Mouse (Mus musculus) MEL (cell line): ENCODE data around the gene Shroom4. TPM values are rescaled to one million over a fixed set of nuclear protein-coding genes. Genes with fewer than 3 reads are reported as not detected.

Experiments
- DNase-seq: peaks from one replicate; pipeline ENCODE4 v3.0.0; 2011; ENCODE audit warnings: low read depth, low spot score
- H3K27ac ChIP-seq: 2 replicates; pipeline ENCODE4 v1.5.1; 2012; ENCODE audit warnings: low read depth, mild to moderate bottlenecking, control low read depth, low read length, moderate library complexity; ENCODE audit not compliant: control insufficient read depth
- H3K27me3 ChIP-seq, 2 experiments: fragments of 150-350 bp in 1 of 2; sonication (generic) in 1 of 2; 2 replicates each; pipeline ENCODE4 v1.6.1; 2012; ENCODE audit warnings: low read length in 2 of 2, mild to moderate bottlenecking in 2 of 2, improper control_type of control experiment in 1 of 2, moderate library complexity in 1 of 2; ENCODE audit not compliant: insufficient read depth in 2 of 2, control insufficient read depth in 1 of 2
- H3K36me3 ChIP-seq, 2 experiments: 2 replicates each; pipeline ENCODE4 v1.6.1; 2012 to 2014; ENCODE audit warnings: low read length in 2 of 2, improper control_type of control experiment in 1 of 2, inconsistent platforms in 1 of 2, mild to moderate bottlenecking in 1 of 2; ENCODE audit not compliant: insufficient read depth in 2 of 2, control insufficient read depth in 1 of 2
- H3K4me1 ChIP-seq, 2 experiments: fragments of 150-350 bp in 1 of 2; sonication (generic) in 1 of 2; 2 replicates each; pipeline ENCODE4 v1.6.1; 2012; ENCODE audit warnings: low read length in 2 of 2, improper control_type of control experiment in 1 of 2, mild to moderate bottlenecking in 1 of 2; ENCODE audit not compliant: insufficient read depth in 2 of 2, control insufficient read depth in 1 of 2
- H3K4me3 ChIP-seq, 2 experiments: fragments of 150-350 bp in 1 of 2; sonication (generic) in 1 of 2; 2 replicates each; pipeline ENCODE4 v1.5.1; 2012; ENCODE audit warnings: low read depth in 2 of 2, low read length in 2 of 2, mild to moderate bottlenecking in 2 of 2, moderate library complexity in 2 of 2, control low read depth in 1 of 2, improper control_type of control experiment in 1 of 2; ENCODE audit not compliant: control insufficient read depth in 1 of 2, insufficient read depth in 1 of 2
- H3K79me2 ChIP-seq: 2 replicates; pipeline ENCODE4 v1.6.1; 2012; ENCODE audit warnings: mild to moderate bottlenecking, low read length, moderate library complexity; ENCODE audit not compliant: control insufficient read depth, poor library complexity, insufficient read depth
- H3K9ac ChIP-seq: 2 replicates; pipeline ENCODE4 v1.6.1; 2012; ENCODE audit warnings: low read depth, mild to moderate bottlenecking, control low read depth, low read length, moderate library complexity; ENCODE audit not compliant: control insufficient read depth, poor library complexity, severe bottlenecking
- H3K9me3 ChIP-seq: fragments of 150-350 bp; sonication (generic); replicated peaks from 2 replicates; pipeline ENCODE4 v1.6.1; 2012; ENCODE audit warnings: mild to moderate bottlenecking, low read length, improper control_type of control experiment, moderate library complexity; ENCODE audit not compliant: insufficient read depth
- BHLHE40 ChIP-seq: IDR thresholded peaks from 2 replicates; pipeline ENCODE4 v1.6.1; 2012; ENCODE audit warnings: low read depth, mild to moderate bottlenecking, inconsistent platforms, low read length, improper control_type of control experiment, borderline replicate concordance
- CHD1 ChIP-seq: IDR thresholded peaks from 2 replicates; pipeline ENCODE4 v1.6.1; 2012; ENCODE audit warnings: low read depth, mild to moderate bottlenecking, inconsistent platforms, low read length, improper control_type of control experiment
- CTCF ChIP-seq, 3 experiments: IDR thresholded peaks in 2 of 3; conservative IDR thresholded peaks in 1 of 3; 2 replicates each; pipeline ENCODE4 v1.5.1; 2011 to 2012; ENCODE audit warnings: low read length in 3 of 3, low read depth in 2 of 3, mild to moderate bottlenecking in 2 of 3, improper control_type of control experiment in 1 of 3, inconsistent platforms in 1 of 3, mixed read lengths in 1 of 3, moderate library complexity in 1 of 3; ENCODE audit not compliant: control insufficient read depth in 1 of 3, insufficient read depth in 1 of 3, poor library complexity in 1 of 3, severe bottlenecking in 1 of 3
- E2F4 ChIP-seq: IDR thresholded peaks from 2 replicates; pipeline ENCODE4 v1.6.1; 2011; ENCODE audit warnings: low read depth, low read length, improper control_type of control experiment, borderline replicate concordance
- EP300 ChIP-seq, 2 experiments: IDR thresholded peaks; 2 replicates each; pipeline ENCODE4 v1.6.1; 2011; ENCODE audit warnings: improper control_type of control experiment in 2 of 2, low read length in 2 of 2, low read depth in 1 of 2, mild to moderate bottlenecking in 1 of 2
- HCFC1 ChIP-seq: IDR thresholded peaks from 2 replicates; pipeline ENCODE4 v1.6.1; 2012; ENCODE audit warnings: low read depth, mild to moderate bottlenecking, inconsistent platforms, low read length, improper control_type of control experiment, moderate library complexity
- JUND ChIP-seq: IDR thresholded peaks from 2 replicates; pipeline ENCODE4 v1.6.1; 2011; ENCODE audit warnings: low read depth, mild to moderate bottlenecking, improper control_type of control experiment, low read length
- KAT2A ChIP-seq: conservative IDR thresholded peaks from 2 replicates; pipeline ENCODE4 v1.6.1; 2012; ENCODE audit warnings: low read depth, low read length, improper control_type of control experiment, inconsistent platforms
- MAFK ChIP-seq: IDR thresholded peaks from 2 replicates; pipeline ENCODE4 v1.6.1; 2011; ENCODE audit warnings: low read depth, mild to moderate bottlenecking, low read length, improper control_type of control experiment, borderline replicate concordance
- MEF2A ChIP-seq: IDR thresholded peaks from 2 replicates; pipeline ENCODE4 v1.6.1; 2014; ENCODE audit warnings: low read depth, mild to moderate bottlenecking, inconsistent platforms, low read length, improper control_type of control experiment; ENCODE audit not compliant: poor library complexity, insufficient replicate concordance, severe bottlenecking; ENCODE audit errors: extremely low read depth
- MXI1 ChIP-seq: IDR thresholded peaks from 2 replicates; pipeline ENCODE4 v1.6.1; 2011; ENCODE audit warnings: mild to moderate bottlenecking, low read depth, low read length, improper control_type of control experiment
- MYB ChIP-seq: IDR thresholded peaks from 2 replicates; pipeline ENCODE4 v1.6.1; 2011; ENCODE audit warnings: mild to moderate bottlenecking, low read depth, low read length, improper control_type of control experiment
- NELFE ChIP-seq: IDR thresholded peaks from 2 replicates; pipeline ENCODE4 v1.6.1; 2011; ENCODE audit warnings: low read depth, low read length, improper control_type of control experiment
- NRF1 ChIP-seq: IDR thresholded peaks from 2 replicates; pipeline ENCODE4 v1.6.1; 2014; ENCODE audit warnings: low read depth, mild to moderate bottlenecking, inconsistent platforms, low read length, improper control_type of control experiment, moderate library complexity; ENCODE audit not compliant: poor library complexity, insufficient read depth, severe bottlenecking
- POLR2A ChIP-seq, 2 experiments: IDR thresholded peaks; 2 replicates each; pipeline ENCODE4 v1.6.1; 2011 to 2012; ENCODE audit warnings: low read length in 2 of 2, mild to moderate bottlenecking in 2 of 2, control low read depth in 1 of 2, improper control_type of control experiment in 1 of 2, low read depth in 1 of 2, moderate library complexity in 1 of 2; ENCODE audit not compliant: control insufficient read depth in 1 of 2, insufficient read depth in 1 of 2, poor library complexity in 1 of 2
- POLR2AphosphoS2 ChIP-seq: IDR thresholded peaks from 2 replicates; pipeline ENCODE4 v1.6.1; 2011; ENCODE audit warnings: low read length, improper control_type of control experiment
- RCOR1 ChIP-seq: IDR thresholded peaks from 2 replicates; pipeline ENCODE4 v1.6.1; 2012; ENCODE audit warnings: low read depth, mild to moderate bottlenecking, inconsistent platforms, low read length, improper control_type of control experiment
- SIN3A ChIP-seq: IDR thresholded peaks from 2 replicates; pipeline ENCODE4 v1.6.1; 2012; ENCODE audit warnings: low read length, improper control_type of control experiment, inconsistent platforms
- TAL1 ChIP-seq: IDR thresholded peaks from 2 replicates; pipeline ENCODE4 v1.6.1; 2012; ENCODE audit warnings: mild to moderate bottlenecking, inconsistent platforms, low read length, moderate library complexity, mixed read lengths
- TBP ChIP-seq: IDR thresholded peaks from 2 replicates; pipeline ENCODE4 v1.8.0; 2011; ENCODE audit warnings: low read depth, low read length, improper control_type of control experiment
- UBTF ChIP-seq: IDR thresholded peaks from 2 replicates; pipeline ENCODE4 v1.6.1; 2012; ENCODE audit warnings: low read depth, mild to moderate bottlenecking, inconsistent platforms, low read length, improper control_type of control experiment, moderate library complexity, borderline replicate concordance; ENCODE audit not compliant: insufficient read depth
- ZC3H11A ChIP-seq: IDR thresholded peaks from 2 replicates; pipeline ENCODE4 v1.6.1; 2012; ENCODE audit warnings: low read depth, mild to moderate bottlenecking, inconsistent platforms, low read length, improper control_type of control experiment
- ZKSCAN1 ChIP-seq: IDR thresholded peaks from 2 replicates; pipeline ENCODE4 v1.6.1; 2012; ENCODE audit warnings: low read depth, mild to moderate bottlenecking, inconsistent platforms, low read length, improper control_type of control experiment, moderate library complexity
- polyA plus RNA-seq, 2 experiments: library from polyadenylated mRNA; stranded (reverse) in 1 of 2; unstranded in 1 of 2; fragments of >175 nt in 1 of 2; fragments of >200 nt in 1 of 2; gene quantifications; 2 replicates each; pipeline versions ENCODE4 v1.2.1 to v1.2.4; 2012; ENCODE audit warnings: low replicate concordance in 2 of 2, low read depth in 1 of 2; ENCODE audit not compliant: insufficient read length in 2 of 2, insufficient read depth in 1 of 2, missing spikeins in 1 of 2
- total RNA-seq: library from RNA; depleted of rRNA; stranded (reverse); fragments of 300-350 nt; gene quantifications from 2 replicates; pipeline ENCODE4 v1.2.3, GENCODE M21; 2012

Shroom4 gene
- total and polyA plus RNA-seq, 3 experiments: not detected

DNA sequence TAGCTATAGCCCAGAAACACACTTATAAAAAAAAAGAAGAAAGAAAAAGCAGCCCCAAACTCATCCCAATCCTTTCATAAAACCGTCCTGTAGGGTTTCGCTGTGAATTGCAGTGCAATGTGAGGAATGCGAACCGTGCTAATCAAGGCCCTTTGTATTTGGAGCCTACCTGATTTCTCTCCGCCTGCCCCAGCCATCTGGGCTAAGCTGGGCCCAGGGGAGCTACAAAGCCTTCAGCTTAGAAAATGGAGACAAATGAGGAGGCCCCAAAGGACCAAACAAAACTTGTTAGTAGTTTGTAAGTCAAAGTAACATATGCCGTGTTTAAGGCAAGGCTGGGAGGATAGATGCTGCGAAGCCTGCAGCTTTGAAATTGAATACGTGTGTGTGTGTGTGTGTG is 84.2 kb downstream of the Shroom4 start:
- H3K9me3 ChIP-seq: no peaks in the 10 kb centered on the region
- no peak for DNase-seq
- H3K79me2 ChIP-seq: no peaks in the 10 kb centered on the region
- H3K9ac ChIP-seq: no peak overlapping the region
- no peak overlapping the region for H3K27ac ChIP-seq
- no peaks in the 10 kb centered on the region for H3K4me1 ChIP-seq
- no peaks in the 10 kb centered on the region for H3K36me3 ChIP-seq
- H3K4me3 ChIP-seq: no peak overlapping the region
- H3K27me3 ChIP-seq: no peaks in the 10 kb centered on the region
- no peak for TF ChIP-seq SIN3A
- no peak for TF ChIP-seq TAL1
- no peak for TF ChIP-seq NRF1
- TF ChIP-seq E2F4: no peak
- no peak for TF ChIP-seq NELFE
- no peak for TF ChIP-seq JUND
- TF ChIP-seq, all 39 proteins: peak for 0

DNA sequence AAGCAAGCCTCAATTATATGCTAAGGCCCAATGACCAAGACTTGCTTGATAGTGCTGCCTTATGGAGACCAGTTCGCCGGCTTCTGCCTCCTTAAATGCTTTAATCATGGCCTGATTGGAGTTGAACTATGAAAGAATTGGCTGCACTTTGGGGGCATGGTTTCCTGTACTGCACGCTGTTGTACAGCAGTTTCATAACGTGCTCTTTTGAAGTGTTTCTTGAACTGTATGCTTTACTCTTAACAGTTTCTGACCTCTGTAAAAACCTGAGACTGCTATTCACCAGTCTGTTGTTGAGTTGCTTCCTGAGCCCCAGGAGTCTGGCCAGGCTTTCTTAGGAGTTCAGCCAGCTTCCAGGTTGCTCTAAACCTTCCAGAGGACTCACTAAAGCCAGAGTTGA is 90.8 kb downstream of the Shroom4 start:
- Histone ChIP-seq H3K4me1 (no peaks in the 10 kb centered on the region), H3K27ac (no peak overlapping the region), H3K79me2 (no peaks in the 10 kb centered on the region), H3K9me3 (no peaks in the 10 kb centered on the region), H3K9ac (no peak overlapping the region), H3K27me3 (no peaks in the 10 kb centered on the region), H3K4me3 (no peak overlapping the region), H3K36me3 (no peaks in the 10 kb centered on the region)
- no peak for DNase-seq
- TF ChIP-seq ZKSCAN1: no peak
- no peak for TF ChIP-seq MAFK
- TF ChIP-seq POLR2A (IDR thresholded peaks at IDR 0.05; ENCODE audit: control insufficient read depth in 1 of 2, insufficient read depth in 1 of 2, low read depth in 1 of 2, low read length in 2 of 2, poor library complexity in 1 of 2): no peak
- no peak for TF ChIP-seq HCFC1
- TF ChIP-seq ZC3H11A: no peak

DNA sequence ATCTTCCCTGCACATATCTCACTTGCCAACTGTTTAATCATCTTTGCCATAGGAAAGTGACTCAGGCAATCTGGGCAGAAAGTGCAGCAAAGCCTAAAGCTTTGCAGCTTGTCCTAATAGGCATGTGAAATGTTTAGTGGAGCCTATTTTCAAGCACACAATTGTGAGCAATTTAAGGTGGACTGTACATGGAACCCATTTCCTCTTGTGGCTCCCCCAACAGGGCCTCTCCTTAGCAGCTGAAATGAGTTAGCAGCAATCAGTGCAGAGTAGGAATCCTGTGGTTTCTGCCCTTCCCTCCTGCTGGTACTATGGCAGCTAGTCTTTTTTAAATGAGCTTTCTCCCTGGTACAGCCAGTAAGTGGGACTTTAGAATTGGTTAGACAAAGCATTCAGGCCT is 95.8 kb downstream of the Shroom4 start:
- Histone ChIP-seq H3K9me3 (no peaks in the 10 kb centered on the region), H3K36me3 (no peaks in the 10 kb centered on the region), H3K27ac (no peak overlapping the region), H3K4me1 (no peaks in the 10 kb centered on the region), H3K27me3 (no peaks in the 10 kb centered on the region), H3K9ac (no peak overlapping the region), H3K79me2 (no peaks in the 10 kb centered on the region), H3K4me3 (no peak overlapping the region)
- TF ChIP-seq CHD1 (no peak), MYB (no peak), POLR2AphosphoS2 (no peak), BHLHE40 (no peak), POLR2A (IDR thresholded peaks at IDR 0.05; ENCODE audit: control insufficient read depth in 1 of 2, insufficient read depth in 1 of 2, low read depth in 1 of 2, low read length in 2 of 2, poor library complexity in 1 of 2) (no peak), UBTF (no peak), MEF2A (no peak), SIN3A (no peak), JUND (no peak), MXI1 (no peak), EP300 (IDR thresholded peaks at IDR 0.05; ENCODE audit: low read depth in 1 of 2, low read length in 2 of 2) (no peak), TBP (no peak), ZKSCAN1 (no peak), KAT2A (no peak), NELFE (no peak), CTCF (IDR thresholded peaks at IDR 0.05 in 2 of 3, conservative IDR thresholded peaks at IDR 0.05 in 1 of 3; ENCODE audit: control insufficient read depth in 1 of 3, insufficient read depth in 1 of 3, low read depth in 2 of 3, low read length in 3 of 3, poor library complexity in 1 of 3, severe bottlenecking in 1 of 3) (no peak), TAL1 (no peak), NRF1 (no peak), RCOR1 (no peak)
- DNase-seq: no peak
